Mouse (Mus musculus) midbrain, embryonic 16.5 days (tissue): ENCODE measurements around the gene Fkbp5. TPM values are rescaled to one million over a fixed set of nuclear protein-coding genes. Genes with fewer than 3 reads are reported as not detected.

Experiments used
- ATAC-seq: fragments of 200-750 bp; cut with Nextera tagmentation; 2 replicates; pipeline ENCODE4 v1.8.0; 2017; ENCODE audit warnings: moderate TSS enrichment
- H3K27ac ChIP-seq: fragments of 300-500 bp; sonication (generic); 2 replicates; pipeline ENCODE4 v1.5.1; 2014; ENCODE audit warnings: mild to moderate bottlenecking, low read length, mixed read lengths
- H3K27me3 ChIP-seq: fragments of 300-500 bp; sonication (generic); 2 replicates; pipeline ENCODE4 v1.6.1; 2014; ENCODE audit warnings: low read depth, low read length, mixed read lengths; ENCODE audit not compliant: control insufficient read depth, insufficient read depth
- H3K36me3 ChIP-seq: fragments of 300-500 bp; sonication (generic); 2 replicates; pipeline ENCODE4 v1.6.1; 2014; ENCODE audit warnings: mild to moderate bottlenecking, low read length, moderate library complexity, mixed read lengths; ENCODE audit not compliant: control insufficient read depth, insufficient read depth
- H3K4me1 ChIP-seq: fragments of 300-500 bp; sonication (generic); 2 replicates; pipeline ENCODE4 v1.6.1; 2014; ENCODE audit warnings: mild to moderate bottlenecking, low read length, mixed read lengths; ENCODE audit not compliant: control insufficient read depth, insufficient read depth
- H3K4me2 ChIP-seq: fragments of 300-500 bp; sonication (generic); 2 replicates; pipeline ENCODE4 v1.6.1; 2014; ENCODE audit warnings: mild to moderate bottlenecking, low read length, mixed read lengths
- H3K4me3 ChIP-seq: fragments of 300-500 bp; sonication (generic); 2 replicates; pipeline ENCODE4 v1.5.1; 2014; ENCODE audit warnings: low read depth, mild to moderate bottlenecking, low read length, moderate library complexity, mixed read lengths
- H3K9ac ChIP-seq: fragments of 300-500 bp; sonication (generic); 2 replicates; pipeline ENCODE4 v1.6.1; 2014; ENCODE audit warnings: low read depth, low read length, mixed read lengths
- H3K9me3 ChIP-seq: fragments of 300-500 bp; sonication (generic); replicated peaks from 2 replicates; pipeline ENCODE4 v1.6.1; 2014; ENCODE audit warnings: mild to moderate bottlenecking, low read length, mixed read lengths; ENCODE audit not compliant: control insufficient read depth, poor library complexity, severe bottlenecking
- WGBS: fragments of 180-500 bp; shearing (Covaris S2); extraction: QIAGEN DNeasy Blood & Tissue Kit; methylation state at CpG from one replicate; pipeline ENCODE4 v1.1.7; 2014; 5-methylcytosine and 5-hydroxymethylcytosine counted together
- polyA plus RNA-seq: library from polyadenylated mRNA; unstranded; fragments of >200 nt; fragmentation: Nextera tagmentation; extraction: Ambion mirVana; gene quantifications from 2 replicates; pipeline ENCODE4 v1.2.1, GENCODE M21; 2015

Fkbp5 gene
- polyA plus RNA-seq, 1 experiment from 2014 or later: 36.3 TPM

- Histone ChIP-seq H3K27me3 (no peaks in the 10 kb centered on the region), H3K9me3 (no peaks in the 10 kb centered on the region)
- WGBS: 76% methylated on average over 11 of the region's 11 CpGs
These were observed 31.2 kb upstream of the Fkbp5 start for GRCm38 (mm10) chr17:28548550-28548949.

DNA sequence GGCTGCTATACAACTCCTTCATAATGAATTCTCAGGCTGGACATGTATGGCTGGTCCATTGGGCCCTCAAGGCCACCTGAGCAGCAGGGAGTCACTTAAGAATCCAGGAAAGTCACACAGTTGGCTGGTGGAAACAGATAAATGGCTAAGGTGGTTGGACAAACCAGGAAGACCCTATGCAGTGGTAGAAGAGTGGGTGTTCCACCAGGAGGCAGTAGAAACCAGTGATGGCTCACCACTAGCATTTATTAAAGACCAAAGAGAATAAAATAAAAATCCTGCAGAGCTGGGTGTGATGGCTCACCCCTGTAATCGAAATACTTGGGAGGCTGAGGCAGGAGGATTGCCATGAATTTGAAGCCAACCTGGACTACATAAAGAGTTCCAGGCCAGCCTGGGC is 29.6 kb upstream of the Fkbp5 start:
- Histone ChIP-seq H3K4me1 (no peaks in the 10 kb centered on the region), H3K4me2 (no peak overlapping the region), H3K36me3 (no peaks in the 10 kb centered on the region), H3K27me3 (no peaks in the 10 kb centered on the region), H3K9ac (no peak overlapping the region), H3K27ac (no peak overlapping the region), H3K9me3 (no peaks in the 10 kb centered on the region), H3K4me3 (no peak overlapping the region)
- 77% methylated on average over 1 of the region's 1 CpGs for WGBS
- ATAC-seq: no peak

More at GRCm38 (mm10) chr17:28548550-28548949, 31.2 kb upstream of the Fkbp5 start:
- H3K4me3 ChIP-seq: no peak overlapping the region
- ATAC-seq: no peak
- H3K9ac ChIP-seq: no peak overlapping the region
- H3K4me2 ChIP-seq: no peak overlapping the region
- H3K27ac ChIP-seq: no peak overlapping the region
- no peaks in the 10 kb centered on the region for H3K36me3 ChIP-seq
- no peaks in the 10 kb centered on the region for H3K4me1 ChIP-seq

- 57% methylated on average over 12 of the region's 12 CpGs for WGBS
These were observed 20.6 kb upstream of the Fkbp5 start for GRCm38 (mm10) chr17:28537881-28538280.

GRCm38 (mm10) chr17:28533327-28533726 is 16.0 kb upstream of the Fkbp5 start:
- Histone ChIP-seq H3K4me1 (no peaks in the 10 kb centered on the region), H3K4me2 (no peak overlapping the region), H3K9ac (no peak overlapping the region), H3K4me3 (no peak overlapping the region), H3K36me3 (no peaks in the 10 kb centered on the region), H3K9me3 (no peaks in the 10 kb centered on the region; the same call in 1 of the 2 replicates), H3K27me3 (no peaks in the 10 kb centered on the region), H3K27ac (no peak overlapping the region)
- 93% methylated on average over 13 of the region's 13 CpGs for WGBS
- no peak for ATAC-seq

More at GRCm38 (mm10) chr17:28537881-28538280, 20.6 kb upstream of the Fkbp5 start:
- Histone ChIP-seq H3K4me1 (no peaks in the 10 kb centered on the region), H3K27me3 (no peaks in the 10 kb centered on the region), H3K27ac (no peak overlapping the region), H3K9me3 (peaks cover 6% of the 10 kb centered on the region; the same call in 1 of the 2 replicates), H3K4me2 (no peak overlapping the region), H3K36me3 (no peaks in the 10 kb centered on the region), H3K9ac (no peak overlapping the region), H3K4me3 (no peak overlapping the region)
- ATAC-seq: no peak

DNA sequence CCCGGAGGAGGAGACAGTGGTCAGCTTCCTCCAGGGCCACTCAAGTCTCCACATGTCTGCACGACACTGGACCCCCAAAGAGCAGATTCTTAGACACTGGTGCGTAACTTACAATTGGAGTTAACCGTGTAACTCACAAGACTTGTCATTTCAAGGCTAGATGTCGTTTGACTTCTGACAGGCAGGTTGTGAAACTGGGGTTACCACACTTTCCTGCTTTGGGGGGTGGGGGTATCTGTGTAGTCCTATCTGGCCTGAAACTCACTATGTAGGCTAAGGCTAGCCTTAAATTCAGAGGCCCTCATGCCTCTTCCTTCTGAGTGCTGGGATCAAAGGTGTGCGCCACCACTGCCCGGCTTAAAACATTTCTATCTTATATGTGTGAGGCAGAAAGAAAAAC is 15.2 kb upstream of the Fkbp5 start:
- no peaks in the 10 kb centered on the region for H3K36me3 ChIP-seq
- no peak for ATAC-seq
- H3K27ac ChIP-seq: no peak overlapping the region
- 86% methylated on average over 7 of the region's 7 CpGs for WGBS
- no peak overlapping the region for H3K9ac ChIP-seq
- H3K4me2 ChIP-seq: no peak overlapping the region
- peaks cover 3% of the 10 kb centered on the region; the same call in 1 of the 2 replicates for H3K4me1 ChIP-seq
- H3K9me3 ChIP-seq: no peaks in the 10 kb centered on the region
- no peak overlapping the region for H3K4me3 ChIP-seq
- H3K27me3 ChIP-seq: no peaks in the 10 kb centered on the region

- no peak for ATAC-seq
- H3K4me2 ChIP-seq: no peak overlapping the region
- no peak overlapping the region for H3K9ac ChIP-seq
- H3K36me3 ChIP-seq: no peaks in the 10 kb centered on the region
- peaks cover 5% of the 10 kb centered on the region; the same call in 1 of the 2 replicates for H3K4me1 ChIP-seq
- H3K4me3 ChIP-seq: no peak overlapping the region
- no peaks in the 10 kb centered on the region for H3K27me3 ChIP-seq
- no peak overlapping the region for H3K27ac ChIP-seq
- no peaks in the 10 kb centered on the region for H3K9me3 ChIP-seq
- 20% methylated on average over 18 of the region's 18 CpGs for WGBS
These were observed 14.6 kb upstream of the Fkbp5 start for GRCm38 (mm10) chr17:28531946-28532345.

- WGBS: 84% methylated on average over 6 of the region's 6 CpGs
- Histone ChIP-seq H3K9ac (no peak within 1 kb of the TSS), H3K4me3 (no peak within 1 kb of the TSS), H3K4me1 (peaks cover 5% of the 10 kb centered on the region; the same call in 1 of the 2 replicates), H3K36me3 (no peaks in the 10 kb centered on the region), H3K27me3 (no peaks in the 10 kb centered on the region), H3K9me3 (no peaks in the 10 kb centered on the region), H3K27ac (no peak within 1 kb of the TSS), H3K4me2 (no peak within 1 kb of the TSS)
- no peak for ATAC-seq
These were observed 13.2 kb upstream of the Fkbp5 start, which contains the start of gene Armc12 for GRCm38 (mm10) chr17:28530506-28530905. Gene Armc12 (plus strand): TSS chr17:28530806.

- 71% methylated on average over 4 of the region's 4 CpGs for WGBS
These were observed 11.8 kb upstream of the Fkbp5 start for GRCm38 (mm10) chr17:28529116-28529515.

DNA sequence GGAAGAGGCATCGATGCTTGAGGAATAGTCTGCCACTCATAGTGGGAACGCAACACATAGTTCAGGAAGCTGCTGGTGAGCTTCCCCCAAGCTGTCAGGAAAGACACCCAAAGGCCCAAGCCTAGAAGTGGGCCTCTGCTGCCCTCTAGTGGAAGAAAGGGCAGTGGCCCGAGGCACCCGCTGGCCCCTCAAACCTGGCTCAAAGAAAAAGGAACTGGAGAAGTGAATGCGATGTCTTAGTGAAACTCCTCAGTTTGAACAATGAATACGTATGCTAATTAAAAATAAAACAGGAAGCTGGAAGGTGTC is 10.7 kb upstream of the Fkbp5 start:
- 1% methylated on average over 6 of the region's 6 CpGs for WGBS

More at GRCm38 (mm10) chr17:28529116-28529515, 11.8 kb upstream of the Fkbp5 start:
- Histone ChIP-seq H3K9ac (no peak overlapping the region), H3K4me3 (no peak overlapping the region), H3K36me3 (no peaks in the 10 kb centered on the region), H3K27ac (no peak overlapping the region), H3K9me3 (no peaks in the 10 kb centered on the region), H3K27me3 (no peaks in the 10 kb centered on the region), H3K4me2 (no peak overlapping the region), H3K4me1 (peaks cover 5% of the 10 kb centered on the region; the same call in 1 of the 2 replicates)
- no peak for ATAC-seq

More for the DNA sequence above, 10.7 kb upstream of the Fkbp5 start:
- peak; percentile 66; the same call in 1 of the 2 replicates for ATAC-seq
- H3K4me1 ChIP-seq: peaks cover 9% of the 10 kb centered on the region; the same call in 1 of the 2 replicates
- no peaks in the 10 kb centered on the region for H3K36me3 ChIP-seq
- H3K27ac ChIP-seq: 0 out of 2 replicates have a peak overlapping the region, but pooled peaks have one; percentile 22
- H3K9me3 ChIP-seq: no peaks in the 10 kb centered on the region
- no peak overlapping the region for H3K4me3 ChIP-seq
- H3K9ac ChIP-seq: no peak overlapping the region
- H3K27me3 ChIP-seq: no peaks in the 10 kb centered on the region
- H3K4me2 ChIP-seq: peak overlapping the region; percentile 38
